Mouse (Mus musculus): ENCODE data around the gene Kcnj3. TPM values are rescaled to one million over a fixed set of nuclear protein-coding genes. Genes with fewer than 3 reads are reported as not detected.

Gene Kcnj3
- polyA plus RNA-seq, 1 experiment from 2014 or later = 1.6 TPM

- ATAC-seq (ENCODE audit: low FRiP score, low read depth) = no peak
- Histone ChIP-seq H3K27ac (replicated peaks) (no peak overlapping the region), H3K9ac (replicated peaks) (no peak overlapping the region), H3K4me2 (replicated peaks) (no peak overlapping the region), H3K36me3 (no peaks in the 10 kb centered on the region), H3K27me3 (no peaks in the 10 kb centered on the region), H3K9me3 (no peaks in the 10 kb centered on the region), H3K4me3 (no peak overlapping the region), H3K4me1 (no peaks in the 10 kb centered on the region)
- WGBS = 93% methylated on average over 2 of the region's 2 CpGs
Observed at GRCm38 (mm10) chr2:55534946-55535345, 99.2 kb downstream of the Kcnj3 start.

- no peak overlapping the region for H3K27ac ChIP-seq (replicated peaks)
- no peak overlapping the region for H3K4me3 ChIP-seq
- 78% methylated on average over 1 of the region's 1 CpGs for WGBS
- H3K4me1 ChIP-seq = no peaks in the 10 kb centered on the region
- H3K9ac ChIP-seq (replicated peaks) = no peak overlapping the region
- no peaks in the 10 kb centered on the region for H3K27me3 ChIP-seq
- H3K4me2 ChIP-seq (replicated peaks) = no peak overlapping the region
- no peaks in the 10 kb centered on the region for H3K36me3 ChIP-seq
- H3K9me3 ChIP-seq = no peaks in the 10 kb centered on the region
- no peak for ATAC-seq (ENCODE audit: low FRiP score, low read depth)
Observed at GRCm38 (mm10) chr2:55535482-55535881, 99.7 kb downstream of the Kcnj3 start.

- no peaks in the 10 kb centered on the region for H3K9me3 ChIP-seq
- ATAC-seq (ENCODE audit: low FRiP score, low read depth) = peak; percentile 38; the same call in 1 of the 2 replicates
Observed at GRCm38 (mm10) chr2:55547612-55548011, 111.8 kb downstream of the Kcnj3 start.

GRCm38 (mm10) chr2:55558368-55558985 is 122.7 kb downstream of the Kcnj3 start:
- H3K36me3 ChIP-seq = no peaks in the 10 kb centered on the region
- WGBS = 70% methylated on average over 4 of the region's 4 CpGs
- ATAC-seq (ENCODE audit: low FRiP score, low read depth) = no peak

More at GRCm38 (mm10) chr2:55547612-55548011, 111.8 kb downstream of the Kcnj3 start:
- H3K27me3 ChIP-seq = no peaks in the 10 kb centered on the region
- no peaks in the 10 kb centered on the region for H3K4me1 ChIP-seq
- H3K4me3 ChIP-seq = no peak overlapping the region
- no peaks in the 10 kb centered on the region for H3K36me3 ChIP-seq
- H3K27ac ChIP-seq (replicated peaks) = no peak overlapping the region
- no peak overlapping the region for H3K9ac ChIP-seq (replicated peaks)
- H3K4me2 ChIP-seq (replicated peaks) = no peak overlapping the region

GRCm38 (mm10) chr2:55569291-55569690 is 133.5 kb downstream of the Kcnj3 start:
- Histone ChIP-seq H3K9me3 (no peaks in the 10 kb centered on the region), H3K9ac (replicated peaks) (no peak overlapping the region), H3K4me2 (replicated peaks) (no peak overlapping the region), H3K36me3 (no peaks in the 10 kb centered on the region), H3K4me3 (no peak overlapping the region), H3K27ac (replicated peaks) (no peak overlapping the region), H3K4me1 (no peaks in the 10 kb centered on the region), H3K27me3 (no peaks in the 10 kb centered on the region)
- WGBS = 90% methylated on average over 7 of the region's 7 CpGs
- no peak for ATAC-seq (ENCODE audit: low FRiP score, low read depth)

More at GRCm38 (mm10) chr2:55558368-55558985, 122.7 kb downstream of the Kcnj3 start:
- Histone ChIP-seq H3K4me2 (replicated peaks) (no peak overlapping the region), H3K9me3 (no peaks in the 10 kb centered on the region), H3K9ac (replicated peaks) (no peak overlapping the region), H3K4me3 (no peak overlapping the region), H3K27me3 (no peaks in the 10 kb centered on the region), H3K4me1 (no peaks in the 10 kb centered on the region), H3K27ac (replicated peaks) (no peak overlapping the region)

- no peak overlapping the region for H3K27ac ChIP-seq (replicated peaks)
- WGBS = 76% methylated on average over 3 of the region's 3 CpGs
- no peak overlapping the region for H3K4me2 ChIP-seq (replicated peaks)
- no peak overlapping the region for H3K4me3 ChIP-seq
- ATAC-seq (ENCODE audit: low FRiP score, low read depth) = no peak
- no peaks in the 10 kb centered on the region for H3K4me1 ChIP-seq
- H3K36me3 ChIP-seq = no peaks in the 10 kb centered on the region
- H3K27me3 ChIP-seq = no peaks in the 10 kb centered on the region
- H3K9ac ChIP-seq (replicated peaks) = no peak overlapping the region
- no peaks in the 10 kb centered on the region for H3K9me3 ChIP-seq
Observed at GRCm38 (mm10) chr2:55571425-55571824, 135.7 kb downstream of the Kcnj3 start.

- Histone ChIP-seq H3K4me3 (no peak overlapping the region), H3K4me2 (replicated peaks) (no peak overlapping the region), H3K4me1 (no peaks in the 10 kb centered on the region), H3K27me3 (no peaks in the 10 kb centered on the region), H3K9ac (replicated peaks) (no peak overlapping the region), H3K27ac (replicated peaks) (no peak overlapping the region), H3K36me3 (no peaks in the 10 kb centered on the region), H3K9me3 (no peaks in the 10 kb centered on the region)
- no peak for ATAC-seq (ENCODE audit: low FRiP score, low read depth)
- 88% methylated on average over 2 of the region's 2 CpGs for WGBS
Observed at GRCm38 (mm10) chr2:55580286-55580685, 144.5 kb downstream of the Kcnj3 start.

- no peaks in the 10 kb centered on the region for H3K4me1 ChIP-seq
- H3K9ac ChIP-seq (replicated peaks) = no peak overlapping the region
- no peak overlapping the region for H3K4me2 ChIP-seq (replicated peaks)
- no peak overlapping the region for H3K4me3 ChIP-seq
- no peaks in the 10 kb centered on the region for H3K36me3 ChIP-seq
- H3K27me3 ChIP-seq = no peaks in the 10 kb centered on the region
- no peak overlapping the region for H3K27ac ChIP-seq (replicated peaks)
- H3K9me3 ChIP-seq = no peaks in the 10 kb centered on the region
- WGBS = 71% methylated on average over 3 of the region's 3 CpGs
- no peak for ATAC-seq (ENCODE audit: low FRiP score, low read depth)
Observed at GRCm38 (mm10) chr2:55591226-55591988, 155.6 kb downstream of the Kcnj3 start.
